Mouse (Mus musculus): ENCODE data around the gene Msh5. TPM values are rescaled to one million over a fixed set of nuclear protein-coding genes. Genes with fewer than 3 reads are reported as not detected.

Gene Msh5
- polyA plus RNA-seq, 1 experiment, result 15.5 TPM

DNA sequence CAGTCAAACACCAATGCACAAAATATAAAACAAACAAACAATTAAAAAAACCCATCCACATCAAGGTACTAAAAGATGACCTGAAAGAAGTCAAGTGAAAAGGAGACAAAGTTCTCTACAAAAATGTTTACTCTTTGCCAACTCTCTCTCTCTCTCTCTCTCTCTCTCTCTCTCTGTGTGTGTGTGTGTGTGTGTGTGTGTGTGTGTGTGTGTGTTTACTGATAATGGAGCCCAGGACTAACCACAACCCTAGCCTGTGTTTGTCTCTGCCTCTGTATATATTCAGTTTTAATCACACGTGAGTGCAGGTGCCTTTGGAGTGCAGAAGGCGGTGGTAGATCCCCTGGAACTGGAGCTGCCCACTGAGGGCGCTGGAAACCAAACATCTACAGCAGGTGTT, 10.5 kb upstream of the Msh5 start:
- 29% methylated on average over 3 of the region's 3 CpGs for WGBS
- no peak for TF ChIP-seq POLR2A (IDR thresholded peaks at IDR 0.05; ENCODE audit: control insufficient read depth, extremely low read depth, insufficient read depth, low read length, poor library complexity)
- no peak for TF ChIP-seq CTCF (IDR thresholded peaks at IDR 0.05; ENCODE audit: borderline replicate concordance, control insufficient read depth, extremely low read depth, insufficient read depth, low read length, poor library complexity)
- peaks cover 22% of the 10 kb centered on the region for H3K4me1 ChIP-seq (replicated peaks; ENCODE audit: control insufficient read depth, insufficient read depth, low read length)
- no peak overlapping the region for H3K27ac ChIP-seq (ENCODE audit: control insufficient read depth, insufficient read depth, low read length)
- H3K4me3 ChIP-seq (ENCODE audit: control insufficient read depth, insufficient read depth, low read length), result no peak overlapping the region
- DNase-seq, result no peak
- H3K36me3 ChIP-seq (ENCODE audit: control insufficient read depth, insufficient read depth, low read length), result peaks cover 55% of the 10 kb centered on the region
- no peaks in the 10 kb centered on the region for H3K27me3 ChIP-seq (ENCODE audit: control insufficient read depth, insufficient read depth, low read length)

DNA sequence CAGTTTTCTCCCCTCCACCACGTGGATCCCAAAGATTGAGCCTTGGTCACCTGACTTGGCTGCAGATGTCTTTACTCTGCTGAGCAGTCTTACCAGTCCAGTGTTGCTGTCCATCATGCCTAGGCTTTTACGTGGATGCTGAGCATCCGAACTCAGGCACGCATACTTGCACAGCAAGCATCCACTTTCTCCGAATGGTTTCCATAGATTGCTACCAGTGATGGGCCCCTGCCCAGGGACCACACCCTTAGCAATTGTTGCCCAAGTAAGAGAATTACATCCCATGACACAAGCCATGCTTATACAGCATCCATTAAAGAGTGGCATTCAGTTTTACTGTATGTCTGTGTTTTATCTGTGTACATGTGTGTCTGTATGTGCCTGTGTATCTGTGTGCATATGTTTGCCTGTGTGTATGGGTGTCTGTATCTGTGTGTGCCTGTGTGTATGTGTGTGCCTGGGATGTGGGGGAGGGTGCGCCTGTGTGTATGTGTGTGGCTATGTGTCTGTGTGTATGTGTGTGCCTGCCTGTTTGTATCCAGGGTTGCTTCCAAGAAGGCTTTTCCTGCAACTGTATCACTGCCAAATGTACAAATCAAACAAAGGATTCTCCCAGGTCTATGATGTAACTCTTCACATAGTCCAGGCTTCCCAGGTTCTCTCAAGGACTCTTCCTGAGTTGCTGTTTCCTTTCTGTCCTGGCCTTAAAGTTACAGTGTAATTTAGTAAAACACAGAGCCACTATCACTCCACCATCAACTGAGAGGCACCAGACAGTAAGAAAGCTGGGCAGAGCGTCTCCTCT, 9.3 kb upstream of the Msh5 start:
- WGBS, result 96% methylated on average over 7 of the region's 7 CpGs
- no peak for DNase-seq
- Histone ChIP-seq H3K4me3 (ENCODE audit: control insufficient read depth, insufficient read depth, low read length) (no peak overlapping the region), H3K27ac (ENCODE audit: control insufficient read depth, insufficient read depth, low read length) (no peak overlapping the region), H3K27me3 (ENCODE audit: control insufficient read depth, insufficient read depth, low read length) (no peaks in the 10 kb centered on the region), H3K36me3 (ENCODE audit: control insufficient read depth, insufficient read depth, low read length) (peaks cover 55% of the 10 kb centered on the region), H3K4me1 (replicated peaks; ENCODE audit: control insufficient read depth, insufficient read depth, low read length) (peaks cover 25% of the 10 kb centered on the region)
- no peak for TF ChIP-seq CTCF (IDR thresholded peaks at IDR 0.05; ENCODE audit: borderline replicate concordance, control insufficient read depth, extremely low read depth, insufficient read depth, low read length, poor library complexity)
- TF ChIP-seq POLR2A (IDR thresholded peaks at IDR 0.05; ENCODE audit: control insufficient read depth, extremely low read depth, insufficient read depth, low read length, poor library complexity), result no peak

GRCm38 (mm10) chr17:35052271-35052798, 5.8 kb upstream of the Msh5 start:
- Histone ChIP-seq H3K27ac (ENCODE audit: control insufficient read depth, insufficient read depth, low read length) (peak overlapping the region; percentile 86; the same call in 1 of the 2 replicates), H3K27me3 (ENCODE audit: control insufficient read depth, insufficient read depth, low read length) (no peaks in the 10 kb centered on the region), H3K36me3 (ENCODE audit: control insufficient read depth, insufficient read depth, low read length) (peaks cover 42% of the 10 kb centered on the region), H3K4me3 (ENCODE audit: control insufficient read depth, insufficient read depth, low read length) (no peak overlapping the region), H3K4me1 (replicated peaks; ENCODE audit: control insufficient read depth, insufficient read depth, low read length) (peaks cover 32% of the 10 kb centered on the region)
- no peak for DNase-seq
- WGBS, result 91% methylated on average over 12 of the region's 12 CpGs
- no peak for TF ChIP-seq CTCF (IDR thresholded peaks at IDR 0.05; ENCODE audit: borderline replicate concordance, control insufficient read depth, extremely low read depth, insufficient read depth, low read length, poor library complexity)
- no peak for TF ChIP-seq POLR2A (IDR thresholded peaks at IDR 0.05; ENCODE audit: control insufficient read depth, extremely low read depth, insufficient read depth, low read length, poor library complexity)

DNA sequence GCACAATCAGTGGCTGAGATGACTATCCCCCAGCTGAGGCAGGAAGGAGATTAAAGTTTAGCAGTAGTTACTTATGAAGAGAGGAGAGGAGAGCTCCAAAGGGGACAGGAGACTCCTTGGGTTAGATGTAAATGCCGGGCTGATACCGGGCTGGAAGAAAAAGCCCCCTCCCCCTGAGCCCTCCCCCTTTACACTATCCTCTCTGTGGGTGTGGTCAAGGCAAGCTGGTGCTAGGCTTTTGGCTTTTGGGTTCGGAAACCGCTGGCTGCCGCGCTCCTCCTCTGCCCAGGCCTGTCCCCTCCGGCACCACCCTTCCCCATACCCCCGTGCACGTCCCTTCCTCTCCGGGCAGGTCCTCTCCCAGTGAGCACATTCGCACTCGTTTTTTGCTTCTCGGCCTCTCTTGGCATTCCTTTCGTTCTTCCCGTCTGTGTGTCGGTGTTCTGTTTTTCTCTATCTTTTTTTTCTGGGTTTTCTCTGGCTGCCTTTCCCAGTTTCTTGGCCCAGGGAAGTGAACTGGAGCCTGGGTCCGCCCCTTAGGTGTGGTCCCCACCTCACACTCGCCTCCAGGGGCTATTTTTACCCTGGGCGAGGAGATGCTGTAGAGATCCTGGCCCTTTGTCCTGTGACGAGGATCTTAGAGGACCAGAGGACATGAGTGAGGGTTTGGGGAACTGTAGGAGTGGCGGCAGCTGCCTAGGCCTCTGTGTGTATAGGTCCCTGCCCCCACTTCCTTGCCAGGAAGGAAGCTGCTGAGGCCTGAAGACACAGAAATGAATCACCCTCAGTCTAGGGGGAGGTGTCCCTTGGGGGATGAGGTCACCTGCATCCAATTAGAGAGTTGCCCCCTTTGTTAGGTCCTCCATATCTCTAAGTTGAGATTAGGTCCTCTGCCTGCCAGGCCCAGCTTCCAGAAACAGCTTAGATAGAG, 4.9 kb upstream of the Msh5 start:
- peak; percentile 55; the same call in 1 of the 2 replicates for TF ChIP-seq POLR2A (IDR thresholded peaks at IDR 0.05; ENCODE audit: control insufficient read depth, extremely low read depth, insufficient read depth, low read length, poor library complexity)
- no peak for TF ChIP-seq CTCF (IDR thresholded peaks at IDR 0.05; ENCODE audit: borderline replicate concordance, control insufficient read depth, extremely low read depth, insufficient read depth, low read length, poor library complexity)
- Histone ChIP-seq H3K4me1 (replicated peaks; ENCODE audit: control insufficient read depth, insufficient read depth, low read length) (peaks cover 34% of the 10 kb centered on the region), H3K4me3 (ENCODE audit: control insufficient read depth, insufficient read depth, low read length) (peak overlapping the region; percentile 75), H3K27me3 (ENCODE audit: control insufficient read depth, insufficient read depth, low read length) (no peaks in the 10 kb centered on the region), H3K27ac (ENCODE audit: control insufficient read depth, insufficient read depth, low read length) (peak overlapping the region; percentile 86), H3K36me3 (ENCODE audit: control insufficient read depth, insufficient read depth, low read length) (peaks cover 38% of the 10 kb centered on the region)
- peak; percentile 80 for DNase-seq
- WGBS, result 1% methylated on average over 21 of the region's 21 CpGs

- WGBS, result under 1% methylated on average over 27 of the region's 27 CpGs
- Histone ChIP-seq H3K36me3 (ENCODE audit: control insufficient read depth, insufficient read depth, low read length) (peaks cover 26% of the 10 kb centered on the region), H3K27me3 (ENCODE audit: control insufficient read depth, insufficient read depth, low read length) (no peaks in the 10 kb centered on the region), H3K27ac (ENCODE audit: control insufficient read depth, insufficient read depth, low read length) (peak overlapping the region; percentile 86), H3K4me1 (replicated peaks; ENCODE audit: control insufficient read depth, insufficient read depth, low read length) (peaks cover 42% of the 10 kb centered on the region), H3K4me3 (ENCODE audit: control insufficient read depth, insufficient read depth, low read length) (peak overlapping the region; percentile 75)
- TF ChIP-seq CTCF (IDR thresholded peaks at IDR 0.05; ENCODE audit: borderline replicate concordance, control insufficient read depth, extremely low read depth, insufficient read depth, low read length, poor library complexity) (no peak), POLR2A (IDR thresholded peaks at IDR 0.05; ENCODE audit: control insufficient read depth, extremely low read depth, insufficient read depth, low read length, poor library complexity) (0 out of 2 replicates have a peak, but pooled peaks have one; percentile 27)
- DNase-seq, result peak; percentile 84
Measured at GRCm38 (mm10) chr17:35050126-35050750, 3.7 kb upstream of the Msh5 start.

All from thymus, adult 2 months (tissue).